Mouse (Mus musculus): ENCODE results near the gene Glrb. TPM values are rescaled to one million over a fixed set of nuclear protein-coding genes. Genes with fewer than 3 reads are reported as not detected.

The Glrb gene
- polyA plus RNA-seq, 1 experiment, result 1.5 TPM

GRCm38 (mm10) chr3:80823975-80824374 lies 89.5 kb downstream of the Glrb start:
- no peak for DNase-seq (ENCODE audit: low read depth)

GRCm38 (mm10) chr3:80818619-80819018 lies 94.8 kb downstream of the Glrb start:
- DNase-seq (ENCODE audit: low read depth), result no peak

- no peak for DNase-seq (ENCODE audit: low read depth)
Measured at GRCm38 (mm10) chr3:80813734-80814133, 99.7 kb downstream of the Glrb start.

GRCm38 (mm10) chr3:80812237-80812636 lies 101.2 kb downstream of the Glrb start:
- DNase-seq (ENCODE audit: low read depth), result no peak

GRCm38 (mm10) chr3:80805327-80805726 lies 108.1 kb downstream of the Glrb start:
- no peak for DNase-seq (ENCODE audit: low read depth)

GRCm38 (mm10) chr3:80803811-80804210 lies 109.6 kb downstream of the Glrb start:
- DNase-seq (ENCODE audit: low read depth), result no peak

GRCm38 (mm10) chr3:80803211-80803610 lies 110.2 kb downstream of the Glrb start:
- no peak for DNase-seq (ENCODE audit: low read depth)

GRCm38 (mm10) chr3:80802596-80803081 lies 110.8 kb downstream of the Glrb start, which contains the start of gene Gria2:
Gene Gria2 (minus strand): TSS chr3:80802835.
- DNase-seq (ENCODE audit: low read depth), result peak; percentile 9

- no peak for DNase-seq (ENCODE audit: low read depth)
Measured at GRCm38 (mm10) chr3:80801827-80802310, 111.6 kb downstream of the Glrb start.

GRCm38 (mm10) chr3:80800995-80801826 lies 112.2 kb downstream of the Glrb start:
- DNase-seq (ENCODE audit: low read depth), result no peak

- DNase-seq (ENCODE audit: low read depth), result no peak
Measured at GRCm38 (mm10) chr3:80800299-80800994, 113.0 kb downstream of the Glrb start.

- DNase-seq (ENCODE audit: low read depth), result no peak
Measured at GRCm38 (mm10) chr3:80797935-80798334, 115.5 kb downstream of the Glrb start.

GRCm38 (mm10) chr3:80796764-80797163 lies 116.7 kb downstream of the Glrb start:
- no peak for DNase-seq (ENCODE audit: low read depth)

- DNase-seq (ENCODE audit: low read depth), result no peak
Measured at GRCm38 (mm10) chr3:80795284-80795683, 118.2 kb downstream of the Glrb start.

Other genes with a start within 250 kb of the Glrb start
- gene Gria2, start 110.8 kb downstream of the Glrb start, polyA plus RNA-seq (2012; rRNA removed), result 4.3 and 4.8 TPM in 2 replicates
- 5.9 and 8.0 TPM in 2 replicates for gene Pdgfc, start 122.8 kb upstream of the Glrb start, polyA plus RNA-seq (2012; rRNA removed)

Data from gonadal fat pad, adult 2 months (tissue).